Mouse (Mus musculus) thymus, adult 2 months (tissue): Measurements from ENCODE around the gene Tmem231. TPM values are rescaled to one million over a fixed set of nuclear protein-coding genes. Genes with fewer than 3 reads are reported as not detected.
A peak's percentile ranks its signal among the peaks of the same experiment; 100 is the strongest.

Experiments used
- DNase-seq: peaks from one replicate; pipeline ENCODE4 v3.0.0; 2021
- H3K27ac ChIP-seq: fragments of 200-500 bp; 2 replicates; pipeline ENCODE4 v1.5.1; 2012; ENCODE audit warnings: low read length, control low read depth; ENCODE audit not compliant: control insufficient read depth, insufficient read depth
- H3K27me3 ChIP-seq: fragments of 200-500 bp; 2 replicates; pipeline ENCODE4 v1.6.1; 2012; ENCODE audit warnings: mild to moderate bottlenecking, low read length, moderate library complexity, mixed read lengths; ENCODE audit not compliant: control insufficient read depth, insufficient read depth
- H3K36me3 ChIP-seq: fragments of 200-500 bp; 2 replicates; pipeline ENCODE4 v1.6.1; 2012; ENCODE audit warnings: mild to moderate bottlenecking, low read length, moderate library complexity; ENCODE audit not compliant: control insufficient read depth, insufficient read depth
- H3K4me1 ChIP-seq: fragments of 200-500 bp; replicated peaks from 2 replicates; pipeline ENCODE4 v1.6.1; 2012; ENCODE audit warnings: low read length; ENCODE audit not compliant: control insufficient read depth, insufficient read depth
- H3K4me3 ChIP-seq: fragments of 200-500 bp; 2 replicates; pipeline ENCODE4 v1.5.1; 2012; ENCODE audit warnings: mild to moderate bottlenecking, low read length, control low read depth, moderate library complexity; ENCODE audit not compliant: control insufficient read depth, insufficient read depth
- CTCF ChIP-seq: fragments of 200-500 bp; IDR thresholded peaks from 2 replicates; pipeline ENCODE4 v1.5.1; 2012; ENCODE audit warnings: mild to moderate bottlenecking, control low read depth, low read length, moderate library complexity, borderline replicate concordance; ENCODE audit not compliant: control insufficient read depth, poor library complexity, insufficient read depth; ENCODE audit errors: extremely low read depth
- POLR2A ChIP-seq: fragments of 200-500 bp; IDR thresholded peaks from 2 replicates; pipeline ENCODE4 v1.6.1; 2012; ENCODE audit warnings: mild to moderate bottlenecking, low read length, control low read depth, moderate library complexity; ENCODE audit not compliant: control insufficient read depth, poor library complexity, insufficient read depth; ENCODE audit errors: extremely low read depth
- WGBS: fragments of 180-500 bp; shearing (Covaris S2); methylation state at CpG from one replicate; pipeline ENCODE4 v1.1.7; 2018; 5-methylcytosine and 5-hydroxymethylcytosine counted together
- polyA plus RNA-seq: library from polyadenylated mRNA; depleted of rRNA; stranded (reverse); fragments of >200 nt; gene quantifications from 2 replicates; pipeline ENCODE4 v1.2.3, GENCODE M21; 2012; rRNA removed

The Tmem231 gene
- polyA plus RNA-seq, result 2.4 and 2.8 TPM in 2 replicates

GRCm38 (mm10) chr8:111933348-111934076 is at the start of gene Tmem231:
TSS of gene Tmem231 (minus strand) at chr8:111933881.
- H3K27ac ChIP-seq, result no peak within 1 kb of the TSS

GRCm38 (mm10) chr8:111982116-111982515 is 48.4 kb upstream of the Tmem231 start:
- TF ChIP-seq POLR2A, result no peak
- peak; percentile 26; the same call in 1 of the 2 replicates for TF ChIP-seq CTCF
- DNase-seq, result peak; percentile 38
- Histone ChIP-seq H3K4me1 (peaks cover 9% of the 10 kb centered on the region), H3K27me3 (no peaks in the 10 kb centered on the region), H3K4me3 (no peak overlapping the region), H3K36me3 (no peaks in the 10 kb centered on the region), H3K27ac (no peak overlapping the region)
- WGBS, result 83% methylated on average over 7 of the region's 7 CpGs

More at GRCm38 (mm10) chr8:111933348-111934076, at the start of gene Tmem231:
- no peaks in the 10 kb centered on the region; the same call in 1 of the 2 replicates for H3K27me3 ChIP-seq
- H3K36me3 ChIP-seq, result no peaks in the 10 kb centered on the region
- TF ChIP-seq POLR2A (0 out of 2 replicates have a peak, but pooled peaks have one; percentile 41), CTCF (no peak)
- peaks cover 7% of the 10 kb centered on the region for H3K4me1 ChIP-seq
- peak; percentile 88 for DNase-seq
- peak within 1 kb of the TSS; percentile 58 for H3K4me3 ChIP-seq
- 3% methylated on average over 53 of the region's 53 CpGs for WGBS

GRCm38 (mm10) chr8:111978147-111978546 is 44.5 kb upstream of the Tmem231 start:
- H3K4me3 ChIP-seq, result no peak overlapping the region
- TF ChIP-seq CTCF, result no peak
- TF ChIP-seq POLR2A, result no peak
- H3K4me1 ChIP-seq, result peaks cover 20% of the 10 kb centered on the region
- H3K36me3 ChIP-seq, result no peaks in the 10 kb centered on the region
- no peak overlapping the region for H3K27ac ChIP-seq
- H3K27me3 ChIP-seq, result no peaks in the 10 kb centered on the region
- WGBS, result 96% methylated on average over 10 of the region's 10 CpGs
- no peak for DNase-seq

GRCm38 (mm10) chr8:111976326-111976725 is 42.6 kb upstream of the Tmem231 start:
- H3K27ac ChIP-seq, result peak overlapping the region; percentile 79
- peaks cover 20% of the 10 kb centered on the region for H3K4me1 ChIP-seq
- H3K4me3 ChIP-seq, result no peak overlapping the region
- no peak for TF ChIP-seq POLR2A
- TF ChIP-seq CTCF, result no peak
- DNase-seq, result peak; percentile 57
- WGBS, result 6% methylated on average over 2 of the region's 2 CpGs
- no peaks in the 10 kb centered on the region for H3K36me3 ChIP-seq
- no peaks in the 10 kb centered on the region for H3K27me3 ChIP-seq

- TF ChIP-seq CTCF, result no peak
- TF ChIP-seq POLR2A, result no peak
- Histone ChIP-seq H3K4me1 (peaks cover 20% of the 10 kb centered on the region), H3K27me3 (no peaks in the 10 kb centered on the region), H3K27ac (peak overlapping the region; percentile 78; the same call in 1 of the 2 replicates), H3K36me3 (no peaks in the 10 kb centered on the region), H3K4me3 (no peak overlapping the region)
- DNase-seq, result no peak
- 99% methylated on average over 2 of the region's 2 CpGs for WGBS
These were observed 42.0 kb upstream of the Tmem231 start for GRCm38 (mm10) chr8:111975706-111976105.

- WGBS, result 87% methylated on average over 12 of the region's 12 CpGs
- Histone ChIP-seq H3K4me3 (no peak overlapping the region), H3K36me3 (no peaks in the 10 kb centered on the region), H3K4me1 (peaks cover 20% of the 10 kb centered on the region), H3K27ac (no peak overlapping the region), H3K27me3 (no peaks in the 10 kb centered on the region)
- TF ChIP-seq CTCF (no peak), POLR2A (no peak)
- DNase-seq, result no peak
These were observed 40.5 kb upstream of the Tmem231 start for GRCm38 (mm10) chr8:111974138-111974537.

- no peak for DNase-seq
- no peak for TF ChIP-seq POLR2A
- TF ChIP-seq CTCF, result no peak
- H3K27me3 ChIP-seq, result no peaks in the 10 kb centered on the region
- peaks cover 4% of the 10 kb centered on the region for H3K4me1 ChIP-seq
- 92% methylated on average over 5 of the region's 5 CpGs for WGBS
- no peaks in the 10 kb centered on the region for H3K36me3 ChIP-seq
- no peak overlapping the region for H3K27ac ChIP-seq
- H3K4me3 ChIP-seq, result no peak overlapping the region
These were observed 35.3 kb upstream of the Tmem231 start for GRCm38 (mm10) chr8:111968991-111969390.
